Mouse (Mus musculus): ENCODE measurements around the gene Tasp1. TPM values are rescaled to one million over a fixed set of nuclear protein-coding genes. Genes with fewer than 3 reads are reported as not detected.

Tasp1 gene
- total and polyA plus RNA-seq, 3 experiments, result 17.0 to 31.5 TPM; not detected in 1

GRCm38 (mm10) chr2:140093433-140093832 is 26.8 kb upstream of the Tasp1 start:
- H3K9me3 ChIP-seq (replicated peaks; ENCODE audit: insufficient read depth, low read length), result no peaks in the 10 kb centered on the region
- no peak for DNase-seq (ENCODE audit: low read depth, low spot score)
- no peak overlapping the region for H3K27ac ChIP-seq (ENCODE audit: control insufficient read depth, low read depth, low read length)
- H3K79me2 ChIP-seq (ENCODE audit: control insufficient read depth, insufficient read depth, low read length, poor library complexity), result no peaks in the 10 kb centered on the region
- no peak overlapping the region for H3K9ac ChIP-seq (ENCODE audit: control insufficient read depth, low read depth, low read length, poor library complexity, severe bottlenecking)
- H3K27me3 ChIP-seq (ENCODE audit: control insufficient read depth in 1 of 2, insufficient read depth in 2 of 2, low read length in 2 of 2), result no peaks in the 10 kb centered on the region
- H3K4me1 ChIP-seq (ENCODE audit: control insufficient read depth in 1 of 2, insufficient read depth in 2 of 2, low read length in 2 of 2), result peaks cover 0 to 4% of the 10 kb centered on the region in 2 experiments; a peak in 1 of 4 replicates
- no peaks in the 10 kb centered on the region for H3K36me3 ChIP-seq (ENCODE audit: control insufficient read depth in 1 of 2, insufficient read depth in 2 of 2, low read length in 2 of 2)
- TF ChIP-seq ZNF384 (IDR thresholded peaks at IDR 0.05; ENCODE audit: low read depth, low read length), result no peak
- TF ChIP-seq MAFK (IDR thresholded peaks at IDR 0.05; ENCODE audit: borderline replicate concordance, low read depth, low read length), result no peak
- TF ChIP-seq GABPA (IDR thresholded peaks at IDR 0.05; ENCODE audit: low read depth, low read length), result no peak
- no peak for TF ChIP-seq TBP (IDR thresholded peaks at IDR 0.05; ENCODE audit: low read depth, low read length)
- TF ChIP-seq MAX (IDR thresholded peaks at IDR 0.05; ENCODE audit: low read length), result no peak
- TF ChIP-seq CHD2 (IDR thresholded peaks at IDR 0.05; ENCODE audit: low read length), result no peak
- no peak for TF ChIP-seq NRF1 (IDR thresholded peaks at IDR 0.05; ENCODE audit: insufficient read depth, low read depth, low read length, poor library complexity, severe bottlenecking)
- no peak for TF ChIP-seq USF1 (IDR thresholded peaks at IDR 0.05; ENCODE audit: low read depth, low read length)
- TF ChIP-seq ZC3H11A (IDR thresholded peaks at IDR 0.05; ENCODE audit: low read depth, low read length), result no peak
- TF ChIP-seq POLR2AphosphoS2 (IDR thresholded peaks at IDR 0.05; ENCODE audit: low read length), result no peak
- no peak for TF ChIP-seq JUND (IDR thresholded peaks at IDR 0.05; ENCODE audit: low read depth, low read length)
- no peak for TF ChIP-seq POLR2AphosphoS5 (IDR thresholded peaks at IDR 0.05; ENCODE audit: borderline replicate concordance, low read depth, low read length)
- no peak for TF ChIP-seq RCOR1 (IDR thresholded peaks at IDR 0.05; ENCODE audit: low read depth, low read length)
- TF ChIP-seq CTCF (IDR thresholded peaks at IDR 0.05 in 2 of 3, conservative IDR thresholded peaks at IDR 0.05 in 1 of 3; ENCODE audit: control insufficient read depth in 1 of 3, insufficient read depth in 1 of 3, low read depth in 2 of 3, low read length in 3 of 3, poor library complexity in 1 of 3, severe bottlenecking in 1 of 3), result no peak
- no peak for TF ChIP-seq TCF12 (IDR thresholded peaks at IDR 0.05; ENCODE audit: low read depth, low read length)
- TF ChIP-seq MYC (IDR thresholded peaks at IDR 0.05; ENCODE audit: low read depth, low read length), result no peak
- no peak for TF ChIP-seq ZMIZ1 (IDR thresholded peaks at IDR 0.05; ENCODE audit: low read depth, low read length)
- TF ChIP-seq SMC3 (IDR thresholded peaks at IDR 0.05; ENCODE audit: low read depth, low read length), result no peak
- no peak for TF ChIP-seq E2F4 (IDR thresholded peaks at IDR 0.05; ENCODE audit: borderline replicate concordance, low read depth, low read length)
- H3K4me3 ChIP-seq (ENCODE audit: control insufficient read depth in 1 of 2, insufficient read depth in 1 of 2, low read depth in 2 of 2, low read length in 2 of 2), result no peak overlapping the region

- no peak overlapping the region; the same call in 1 of the 2 replicates for H3K9ac ChIP-seq (ENCODE audit: control insufficient read depth, low read depth, low read length, poor library complexity, severe bottlenecking)
- peak; percentile 77 for DNase-seq (ENCODE audit: low read depth, low spot score)
- TF ChIP-seq JUND (IDR thresholded peaks at IDR 0.05; ENCODE audit: low read depth, low read length), result no peak
- no peak for TF ChIP-seq ELF1 (IDR thresholded peaks at IDR 0.05; ENCODE audit: low read depth, low read length)
- no peak for TF ChIP-seq ZKSCAN1 (IDR thresholded peaks at IDR 0.05; ENCODE audit: low read depth, low read length)
- TF ChIP-seq POLR2AphosphoS2 (IDR thresholded peaks at IDR 0.05; ENCODE audit: low read length), result peak; percentile 73; the same call in 1 of the 2 replicates
- TF ChIP-seq USF2 (IDR thresholded peaks at IDR 0.05; ENCODE audit: borderline replicate concordance in 1 of 2, insufficient read depth in 1 of 2, low read depth in 1 of 2, low read length in 2 of 2), result no peak
- TF ChIP-seq E2F4 (IDR thresholded peaks at IDR 0.05; ENCODE audit: borderline replicate concordance, low read depth, low read length), result no peak
- no peak for TF ChIP-seq MAZ (IDR thresholded peaks at IDR 0.05; ENCODE audit: low read depth, low read length)
- TF ChIP-seq TAL1 (IDR thresholded peaks at IDR 0.05; ENCODE audit: low read length), result no peak
- no peak for TF ChIP-seq NRF1 (IDR thresholded peaks at IDR 0.05; ENCODE audit: insufficient read depth, low read depth, low read length, poor library complexity, severe bottlenecking)
- TF ChIP-seq MAX (IDR thresholded peaks at IDR 0.05; ENCODE audit: low read length), result no peak
- TF ChIP-seq ETS1 (IDR thresholded peaks at IDR 0.05; ENCODE audit: low read depth, low read length), result peak; percentile 87
- TF ChIP-seq CHD1 (IDR thresholded peaks at IDR 0.05; ENCODE audit: low read depth, low read length), result no peak
- TF ChIP-seq NELFE (IDR thresholded peaks at IDR 0.05; ENCODE audit: low read depth, low read length), result no peak
- TF ChIP-seq HCFC1 (IDR thresholded peaks at IDR 0.05; ENCODE audit: low read depth, low read length), result 0 out of 2 replicates have a peak, but pooled peaks have one; percentile 42
- TF ChIP-seq CHD2 (IDR thresholded peaks at IDR 0.05; ENCODE audit: low read length), result no peak
- peak; percentile 84 to 87 for TF ChIP-seq EP300 (IDR thresholded peaks at IDR 0.05; ENCODE audit: low read depth in 1 of 2, low read length in 2 of 2)
- TF ChIP-seq GABPA (IDR thresholded peaks at IDR 0.05; ENCODE audit: low read depth, low read length), result peak; percentile 82
- TF ChIP-seq POLR2AphosphoS5 (IDR thresholded peaks at IDR 0.05; ENCODE audit: borderline replicate concordance, low read depth, low read length), result no peak
- TF ChIP-seq RCOR1 (IDR thresholded peaks at IDR 0.05; ENCODE audit: low read depth, low read length), result peak; percentile 59; the same call in 1 of the 2 replicates
- TF ChIP-seq ZNF384 (IDR thresholded peaks at IDR 0.05; ENCODE audit: low read depth, low read length), result peak; percentile 51; the same call in 1 of the 2 replicates
- TF ChIP-seq KAT2A (conservative IDR thresholded peaks at IDR 0.05; ENCODE audit: low read depth, low read length), result no peak; the same call in 1 of the 2 replicates
Observed at GRCm38 (mm10) chr2:140084245-140084644, 17.6 kb upstream of the Tasp1 start.

More at GRCm38 (mm10) chr2:140084245-140084644, 17.6 kb upstream of the Tasp1 start:
- peak overlapping the region; percentile 98 for H3K27ac ChIP-seq (ENCODE audit: control insufficient read depth, low read depth, low read length)
- H3K79me2 ChIP-seq (ENCODE audit: control insufficient read depth, insufficient read depth, low read length, poor library complexity), result no peaks in the 10 kb centered on the region
- H3K4me1 ChIP-seq (ENCODE audit: control insufficient read depth in 1 of 2, insufficient read depth in 2 of 2, low read length in 2 of 2), result peaks cover 29 to 30% of the 10 kb centered on the region in 2 experiments
- no peaks in the 10 kb centered on the region for H3K27me3 ChIP-seq (ENCODE audit: control insufficient read depth in 1 of 2, insufficient read depth in 2 of 2, low read length in 2 of 2)
- H3K4me3 ChIP-seq (ENCODE audit: control insufficient read depth in 1 of 2, insufficient read depth in 1 of 2, low read depth in 2 of 2, low read length in 2 of 2), result no peak overlapping the region
- H3K36me3 ChIP-seq (ENCODE audit: control insufficient read depth in 1 of 2, insufficient read depth in 2 of 2, low read length in 2 of 2), result peaks cover 0 to 40% of the 10 kb centered on the region in 2 experiments; a peak in 2 of 4 replicates
- no peaks in the 10 kb centered on the region for H3K9me3 ChIP-seq (replicated peaks; ENCODE audit: insufficient read depth, low read length)
